Mouse (Mus musculus) stomach, postnatal 0 days (tissue): ENCODE results near the gene Eif4h. TPM values are rescaled to one million over a fixed set of nuclear protein-coding genes. Genes with fewer than 3 reads are reported as not detected.

Experiments used
- ATAC-seq: fragments of 200-750 bp; cut with Nextera tagmentation; 2 replicates; pipeline ENCODE4 v1.8.0; 2017; ENCODE audit not compliant: low FRiP score, low TSS enrichment
- DNase-seq: peaks from one replicate; pipeline ENCODE4 v3.0.0-alpha.2; 2016; ENCODE audit warnings: low spot score
- H3K27ac ChIP-seq: fragments of 300-500 bp; sonication (generic); replicated peaks from 2 replicates; pipeline ENCODE4 v1.5.1; 2014; ENCODE audit warnings: mild to moderate bottlenecking, control low read depth
- H3K27me3 ChIP-seq: fragments of 300-500 bp; sonication (generic); 2 replicates; pipeline ENCODE4 v1.6.1; 2014; ENCODE audit warnings: low read length; ENCODE audit not compliant: control insufficient read depth, insufficient read depth
- H3K36me3 ChIP-seq: fragments of 300-500 bp; sonication (generic); 2 replicates; pipeline ENCODE4 v1.6.1; 2014; ENCODE audit warnings: low read length, mixed read lengths; ENCODE audit not compliant: control insufficient read depth, insufficient read depth
- H3K4me1 ChIP-seq: fragments of 300-500 bp; sonication (generic); replicated peaks from 2 replicates; pipeline ENCODE4 v1.6.1; 2014; ENCODE audit warnings: antibody characterized with exemption; ENCODE audit not compliant: control insufficient read depth, insufficient read depth
- H3K4me2 ChIP-seq: fragments of 300-500 bp; sonication (generic); replicated peaks from 2 replicates; pipeline ENCODE4 v1.6.1; 2014; ENCODE audit warnings: low read depth, mild to moderate bottlenecking, control low read depth, moderate library complexity
- H3K4me3 ChIP-seq: fragments of 300-500 bp; sonication (generic); 2 replicates; pipeline ENCODE4 v1.5.1; 2014; ENCODE audit warnings: low read depth, low read length, control low read depth
- H3K9ac ChIP-seq: fragments of 300-500 bp; sonication (generic); 2 replicates; pipeline ENCODE4 v1.6.1; 2014; ENCODE audit warnings: mild to moderate bottlenecking, low read length, control low read depth, mixed read lengths
- H3K9me3 ChIP-seq: fragments of 300-500 bp; sonication (generic); 2 replicates; pipeline ENCODE4 v1.6.1; 2016; ENCODE audit warnings: low read length; ENCODE audit not compliant: control insufficient read depth
- CTCF ChIP-seq: IDR thresholded peaks from 2 replicates; pipeline ENCODE4 v1.5.1; 2016; ENCODE audit warnings: antibody characterized with exemption, low read depth, mild to moderate bottlenecking, moderate library complexity
- EP300 ChIP-seq: optimal IDR thresholded peaks from 2 replicates; pipeline ENCODE3; 2016; ENCODE audit warnings: antibody characterized with exemption
- WGBS: fragments of 180-500 bp; shearing (Covaris S2); extraction: QIAGEN DNeasy Blood & Tissue Kit; methylation state at CpG from one replicate; pipeline ENCODE4 v1.1.7; 2014; 5-methylcytosine and 5-hydroxymethylcytosine counted together
- polyA plus RNA-seq: library from polyadenylated mRNA; unstranded; fragments of >200 nt; fragmentation: Nextera tagmentation; extraction: Ambion mirVana; gene quantifications from 2 replicates; pipeline ENCODE4 v1.2.1, GENCODE M21; 2015

Gene Eif4h
- polyA plus RNA-seq, 1 experiment from 2014 or later = 238 TPM

- Histone ChIP-seq H3K27me3 (no peaks in the 10 kb centered on the region), H3K4me1 (no peaks in the 10 kb centered on the region), H3K4me3 (no peak overlapping the region), H3K9me3 (no peaks in the 10 kb centered on the region), H3K36me3 (peaks cover 44% of the 10 kb centered on the region), H3K27ac (no peak overlapping the region), H3K9ac (no peak overlapping the region), H3K4me2 (no peak overlapping the region)
- DNase-seq = no peak
- WGBS = 89% methylated on average over 9 of the region's 9 CpGs
- TF ChIP-seq EP300 = no peak
- TF ChIP-seq CTCF = no peak
- no peak for ATAC-seq
Observed at GRCm38 (mm10) chr5:134620457-134620856, 18.8 kb downstream of the Eif4h start.

GRCm38 (mm10) chr5:134617071-134617470 lies 22.2 kb downstream of the Eif4h start:
- peak; percentile 77 for DNase-seq
- no peak for TF ChIP-seq EP300
- TF ChIP-seq CTCF = peak; percentile 93
- no peak overlapping the region for H3K4me2 ChIP-seq
- no peak overlapping the region for H3K9ac ChIP-seq
- H3K4me3 ChIP-seq = no peak overlapping the region
- WGBS = 70% methylated on average over 3 of the region's 3 CpGs
- peaks cover 26% of the 10 kb centered on the region for H3K36me3 ChIP-seq
- H3K4me1 ChIP-seq = no peaks in the 10 kb centered on the region
- H3K27ac ChIP-seq = no peak overlapping the region
- no peaks in the 10 kb centered on the region for H3K9me3 ChIP-seq
- ATAC-seq = peak; percentile 41
- H3K27me3 ChIP-seq = no peaks in the 10 kb centered on the region

GRCm38 (mm10) chr5:134615780-134616179 lies 23.5 kb downstream of the Eif4h start:
- H3K4me1 ChIP-seq = no peaks in the 10 kb centered on the region
- ATAC-seq (no peak), DNase-seq (no peak)
- no peak overlapping the region for H3K4me3 ChIP-seq
- H3K9ac ChIP-seq = no peak overlapping the region
- TF ChIP-seq EP300 (no peak), CTCF (no peak)
- WGBS = 69% methylated on average over 4 of the region's 4 CpGs
- H3K9me3 ChIP-seq = no peaks in the 10 kb centered on the region
- H3K27me3 ChIP-seq = no peaks in the 10 kb centered on the region
- no peak overlapping the region for H3K27ac ChIP-seq
- H3K4me2 ChIP-seq = no peak overlapping the region
- H3K36me3 ChIP-seq = peaks cover 16% of the 10 kb centered on the region

GRCm38 (mm10) chr5:134615380-134615779 lies 23.9 kb downstream of the Eif4h start:
- Histone ChIP-seq H3K9ac (no peak overlapping the region), H3K36me3 (peaks cover 12% of the 10 kb centered on the region), H3K4me2 (no peak overlapping the region), H3K27me3 (no peaks in the 10 kb centered on the region), H3K9me3 (no peaks in the 10 kb centered on the region), H3K4me3 (no peak overlapping the region), H3K27ac (no peak overlapping the region), H3K4me1 (no peaks in the 10 kb centered on the region)
- WGBS = 77% methylated on average over 8 of the region's 8 CpGs
- DNase-seq (no peak), ATAC-seq (no peak)
- TF ChIP-seq EP300 (no peak), CTCF (no peak)

GRCm38 (mm10) chr5:134614802-134615201 lies 24.5 kb downstream of the Eif4h start, which contains the start of gene Lat2:
Gene Lat2, minus strand, starts transcription at chr5:134615025.
- Histone ChIP-seq H3K9ac (no peak within 1 kb of the TSS), H3K36me3 (peaks cover 8% of the 10 kb centered on the region), H3K27ac (no peak within 1 kb of the TSS), H3K9me3 (no peaks in the 10 kb centered on the region), H3K4me1 (no peaks in the 10 kb centered on the region), H3K4me3 (no peak within 1 kb of the TSS), H3K4me2 (no peak within 1 kb of the TSS), H3K27me3 (no peaks in the 10 kb centered on the region)
- WGBS = 79% methylated on average over 7 of the region's 7 CpGs
- no peak for DNase-seq
- TF ChIP-seq EP300 (no peak), CTCF (no peak)
- no peak for ATAC-seq

- H3K36me3 ChIP-seq = peaks cover 3% of the 10 kb centered on the region
- no peaks in the 10 kb centered on the region for H3K4me1 ChIP-seq
- no peak for DNase-seq
- H3K4me2 ChIP-seq = no peak overlapping the region
- TF ChIP-seq EP300 (no peak), CTCF (no peak)
- H3K9me3 ChIP-seq = no peaks in the 10 kb centered on the region
- H3K9ac ChIP-seq = no peak overlapping the region
- H3K27me3 ChIP-seq = no peaks in the 10 kb centered on the region
- ATAC-seq = no peak
- H3K27ac ChIP-seq = no peak overlapping the region
- H3K4me3 ChIP-seq = no peak overlapping the region
- WGBS = 89% methylated on average over 8 of the region's 8 CpGs
Observed at GRCm38 (mm10) chr5:134614296-134614695, 25.0 kb downstream of the Eif4h start.
